Mouse (Mus musculus) CH12.LX (cell line): ENCODE data around the gene Sez6l2.

Source experiments
- CHD2 ChIP-seq: IDR thresholded peaks from 2 replicates; pipeline ENCODE4 v1.6.1; 2011; ENCODE audit warnings: low read length, improper control_type of control experiment
- CTCF ChIP-seq, 2 experiments: IDR thresholded peaks in 1 of 2; conservative IDR thresholded peaks in 1 of 2; 2 replicates each; pipeline ENCODE4 v1.5.1; 2011 to 2012; ENCODE audit warnings: low read depth in 2 of 2, low read length in 2 of 2, improper control_type of control experiment in 1 of 2, inconsistent platforms in 1 of 2, mild to moderate bottlenecking in 1 of 2, moderate library complexity in 1 of 2
- EP300 ChIP-seq: IDR thresholded peaks from 2 replicates; pipeline ENCODE4 v1.6.1; 2011; ENCODE audit warnings: low read length, improper control_type of control experiment
- GABPA ChIP-seq: IDR thresholded peaks from 2 replicates; pipeline ENCODE4 v1.6.1; 2012; ENCODE audit warnings: low read depth, low read length, improper control_type of control experiment, inconsistent platforms; ENCODE audit not compliant: insufficient replicate concordance
- MYC ChIP-seq: IDR thresholded peaks from 2 replicates; pipeline ENCODE4 v1.6.1; 2011; ENCODE audit warnings: low read depth, mild to moderate bottlenecking, improper control_type of control experiment, low read length
- POLR2A ChIP-seq: IDR thresholded peaks from 2 replicates; pipeline ENCODE4 v1.6.1; 2011; ENCODE audit warnings: low read depth, mild to moderate bottlenecking, improper control_type of control experiment, low read length
- TBP ChIP-seq: conservative IDR thresholded peaks from 2 replicates; pipeline ENCODE4 v1.6.1; 2011; ENCODE audit warnings: low read depth, low read length, improper control_type of control experiment
- USF2 ChIP-seq: conservative IDR thresholded peaks from 2 replicates; pipeline ENCODE4 v1.6.1; 2011; ENCODE audit warnings: low read depth, low read length, improper control_type of control experiment
- ZC3H11A ChIP-seq: IDR thresholded peaks from 2 replicates; pipeline ENCODE4 v1.6.1; 2012; ENCODE audit warnings: low read depth, mild to moderate bottlenecking, inconsistent platforms, low read length, improper control_type of control experiment

DNA sequence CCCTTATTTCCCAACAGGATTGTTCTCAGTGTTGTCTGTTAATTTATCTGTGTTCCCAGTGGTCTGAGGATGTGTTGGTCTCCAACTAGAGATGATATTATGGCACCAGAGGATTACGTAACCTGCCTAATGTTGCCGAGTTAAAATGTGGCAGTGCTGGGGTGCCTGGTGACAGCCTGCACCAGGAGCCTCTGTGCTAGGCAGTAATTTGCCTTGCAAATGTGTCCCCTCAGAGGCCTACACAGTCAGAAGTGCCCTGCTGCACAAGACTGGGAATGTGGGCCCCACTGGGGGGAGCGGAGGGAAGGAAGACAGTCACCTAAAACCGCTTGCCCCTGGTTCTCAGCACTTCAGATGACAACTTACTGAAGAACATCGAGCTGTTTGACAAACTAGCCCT lies 8.6 kb upstream of the Sez6l2 start:
- TF ChIP-seq GABPA, result no peak
- peak; percentile 68 for TF ChIP-seq POLR2A
- TF ChIP-seq USF2, result no peak
- no peak for TF ChIP-seq ZC3H11A
- TF ChIP-seq CHD2, result peak; percentile 60; the same call in 1 of the 2 replicates
- TF ChIP-seq TBP, result 0 out of 2 replicates have a peak, but pooled peaks have one; percentile 67
- no peak for TF ChIP-seq CTCF (conservative IDR thresholded peaks at IDR 0.05 in 1 of 2, IDR thresholded peaks at IDR 0.05 in 1 of 2; ENCODE audit: low read depth in 2 of 2, low read length in 2 of 2)
- TF ChIP-seq EP300, result peak; percentile 76
- no peak for TF ChIP-seq MYC
